Comparison of ENCODE assay signal across 16 mouse cellular contexts in the genomic region with DNA sequence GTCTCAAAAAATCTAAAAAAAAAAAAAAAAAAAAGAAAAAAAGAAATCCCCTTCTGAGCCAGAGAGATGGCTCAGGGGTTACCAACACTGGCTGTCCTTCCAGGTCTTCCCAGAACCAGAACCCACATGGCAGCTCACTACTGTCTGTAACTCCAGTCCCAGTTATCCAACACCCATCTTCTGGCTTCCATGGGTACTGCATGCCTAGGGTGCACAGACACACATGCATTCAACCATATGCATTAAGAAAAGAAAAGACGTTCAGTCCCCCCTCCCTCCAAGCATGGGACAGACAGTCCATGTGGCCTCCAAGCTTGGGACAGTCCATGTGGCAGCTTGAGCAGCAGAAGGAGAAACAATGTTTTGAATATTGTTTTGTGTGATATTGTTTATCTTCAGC. TPM values are rescaled to one million over a fixed set of nuclear protein-coding genes. Genes with fewer than 3 reads are reported as not detected.
DNase-seq lines count a peak whose midpoint lies in the region; ATAC-seq and TF ChIP-seq lines count a peak whose summit lies in the region.
"Had no signal": no experiment of that assay in that cellular context is flagged by ENCODE, and none has a peak within 500 bp of the region (broad histone marks: within the 10 kb centered on the region; RNA-seq: fewer than 3 reads in every experiment).

No protein-coding gene starts in this region.

- peaks cover 41% of the 10 kb centered on the region for H3K36me3 ChIP-seq in liver, embryonic 13.5 days
- H3K36me3 ChIP-seq in CH12.LX (replicated peaks in 1 of 2; ENCODE audit: control insufficient read depth in 1 of 2, insufficient read depth in 1 of 2, low read length in 1 of 2), result peaks cover 27 to 37% of the 10 kb centered on the region in 2 experiments

- TF ChIP-seq POLR2A in CH12.LX (IDR thresholded peaks at IDR 0.05; ENCODE audit: low read depth, low read length), result no peak

- 0 out of 2 replicates have a peak overlapping the region, but pooled peaks have one; percentile 30 for H3K9ac ChIP-seq in liver, embryonic 13.5 days
- H3K9ac ChIP-seq in CH12.LX (ENCODE audit: insufficient read depth, low read depth), result no peak overlapping the region
- H3K9ac ChIP-seq: embryonic facial prominence, embryonic 12.5 days; neural tube, embryonic 13.5 days had no signal

- peaks cover 47% of the 10 kb centered on the region for H3K79me2 ChIP-seq in CH12.LX (replicated peaks; ENCODE audit: control insufficient read depth, extremely low read depth, insufficient read depth, poor library complexity, severe bottlenecking)

- 51% methylated on average over 1 of the region's 1 CpGs for WGBS in liver, embryonic 13.5 days (ENCODE audit: insufficient replicate concordance)

- peak; percentile 76 for DNase-seq in heart, adult 11 months
- DNase-seq in heart, postnatal 36 days, result no peak
- DNase-seq in liver, embryonic 13.5 days, result no peak
- no peak for DNase-seq in liver
- DNase-seq in CH12.LX (ENCODE audit: extremely low read depth), result no peak
- peak; percentile 42 for DNase-seq in induced T-regulatory cell, adult 2 months (ENCODE audit: low read depth)
- DNase-seq in gastrocnemius, adult 18-20 months (ENCODE audit: low spot score), result no peak
- DNase-seq: adrenal gland, adult 2 months; cerebellum, postnatal 10 days; lung, adult 2 months; right cerebral cortex, adult 18-20 months had no signal

- no peak overlapping the region for H3K27ac ChIP-seq in liver, embryonic 13.5 days
- no peak overlapping the region for H3K27ac ChIP-seq in CH12.LX (ENCODE audit: insufficient read depth, low read depth)
- H3K27ac ChIP-seq: embryonic facial prominence, embryonic 12.5 days; left cerebral cortex, adult 2 months; neural tube, embryonic 13.5 days had no signal

- dilution Hi-C loops in CH12.LX (cut with MboI; ENCODE audit: extremely low pct_ligation_motif_present, extremely low pct_unique_long_range_greater_than_20kb, low sequenced_read_pairs), result no loop called here

- ATAC-seq in liver, embryonic 13.5 days (ENCODE audit: low read depth), result no peak
- ATAC-seq: inflammation-experienced regulatory T-cells, adult 6 months had no signal

- no peak overlapping the region for H3K4me3 ChIP-seq in liver, embryonic 13.5 days (replicated peaks)
- H3K4me3 ChIP-seq in CH12.LX (replicated peaks in 1 of 3; ENCODE audit: low read depth in 2 of 3, low read length in 2 of 3, poor library complexity in 1 of 3), result no peak overlapping the region
- H3K4me3 ChIP-seq: embryonic facial prominence, embryonic 12.5 days; left cerebral cortex, adult 2 months; neural tube, embryonic 13.5 days had no signal

- peak in 1 of 2 experiments; percentile 24; a peak in 1 of 4 replicates for TF ChIP-seq CTCF in CH12.LX (conservative IDR thresholded peaks at IDR 0.05 in 1 of 2, IDR thresholded peaks at IDR 0.05 in 1 of 2; ENCODE audit: low read depth in 2 of 2, low read length in 2 of 2)

- no peak for TF ChIP-seq EP300 in CH12.LX (IDR thresholded peaks at IDR 0.05; ENCODE audit: low read length)

- H3K27me3 ChIP-seq in liver, embryonic 13.5 days, result no peaks in the 10 kb centered on the region
- H3K27me3 ChIP-seq in CH12.LX (replicated peaks), result no peaks in the 10 kb centered on the region
- H3K27me3 ChIP-seq: embryonic facial prominence, embryonic 12.5 days; neural tube, embryonic 13.5 days had no signal

- no peaks in the 10 kb centered on the region for H3K9me3 ChIP-seq in liver, embryonic 13.5 days (replicated peaks)
- H3K9me3 ChIP-seq in CH12.LX (replicated peaks; ENCODE audit: low read length), result no peaks in the 10 kb centered on the region
- H3K9me3 ChIP-seq: embryonic facial prominence, embryonic 12.5 days; neural tube, embryonic 13.5 days had no signal

- no peak for TF ChIP-seq RAD21 in CH12.LX (IDR thresholded peaks at IDR 0.05; ENCODE audit: low read depth, low read length)

- in situ Hi-C loops in CH12.LX (cut with MboI; ENCODE audit: low pct_ligation_motif_present, low pct_unique_long_range_greater_than_20kb, low sequenced_read_pairs), result no loop called here

- peak overlapping the region; percentile 85 for H3K4me2 ChIP-seq in liver, embryonic 13.5 days
- H3K4me2 ChIP-seq in CH12.LX (ENCODE audit: insufficient read depth, low read depth, poor library complexity, severe bottlenecking), result 0 out of 2 replicates have a peak overlapping the region, but pooled peaks have one; percentile 1
- H3K4me2 ChIP-seq: embryonic facial prominence, embryonic 12.5 days had no signal

- intact Hi-C loops in heart, postnatal 36 days (cut with DNase I), result no loop called here

- peaks cover 40% of the 10 kb centered on the region for H3K4me1 ChIP-seq in liver, embryonic 13.5 days (replicated peaks)
- peaks cover 4 to 21% of the 10 kb centered on the region in 2 experiments; a peak in 3 of 4 replicates for H3K4me1 ChIP-seq in CH12.LX (ENCODE audit: control insufficient read depth in 1 of 2, insufficient read depth in 2 of 2)

TF ChIP-seq in CH12.LX, 34 proteins besides CTCF, POLR2A, EP300 and RAD21:
- TF ChIP-seq IRF4 (IDR thresholded peaks at IDR 0.05; ENCODE audit: low read depth, low read length), result no peak
- TF ChIP-seq SMC3 (IDR thresholded peaks at IDR 0.05; ENCODE audit: low read depth, low read length), result no peak
- no peak for TF ChIP-seq KAT2A (IDR thresholded peaks at IDR 0.05; ENCODE audit: insufficient replicate concordance, low read length)
- no peak for TF ChIP-seq HCFC1 (IDR thresholded peaks at IDR 0.05; ENCODE audit: low read depth, low read length)
- no peak for TF ChIP-seq RCOR1 (conservative IDR thresholded peaks at IDR 0.05; ENCODE audit: low read depth, low read length)
- TF ChIP-seq UBTF (IDR thresholded peaks at IDR 0.05; ENCODE audit: low read depth, low read length), result no peak
- no peak for TF ChIP-seq ZC3H11A (IDR thresholded peaks at IDR 0.05; ENCODE audit: low read depth, low read length)
- TF ChIP-seq ZNF384 (IDR thresholded peaks at IDR 0.05; ENCODE audit: low read depth, low read length), result no peak
- TF ChIP-seq ZMIZ1 (IDR thresholded peaks at IDR 0.05; ENCODE audit: low read depth, low read length), result no peak
- TF ChIP-seq GABPA (IDR thresholded peaks at IDR 0.05; ENCODE audit: insufficient replicate concordance, low read depth, low read length), result no peak
- TF ChIP-seq USF2 (conservative IDR thresholded peaks at IDR 0.05; ENCODE audit: low read depth, low read length), result no peak
- no peak for TF ChIP-seq MXI1 (IDR thresholded peaks at IDR 0.05; ENCODE audit: low read depth, low read length)
- no peak for TF ChIP-seq E2F4 (IDR thresholded peaks at IDR 0.05; ENCODE audit: insufficient replicate concordance, low read depth, low read length)

RNA-seq across cellular contexts. Expression of a gene that starts 3.1 kb away (rescaled TPM):
- 10 to 100 TPM; 82.7 to 85.9 TPM for total RNA-seq in heart, postnatal 36 days (2021)
- 163 and 218 TPM in 2 replicates for polyA plus RNA-seq in liver, embryonic 13.5 days (2015; fragmentation: Nextera tagmentation; extraction: Ambion mirVana)
- total RNA-seq in CH12.LX (2012; rRNA removed), result 85.2 and 126 TPM in 2 replicates
- total RNA-seq in CH12.LX (2014; rRNA removed), result 64.8 and 74.2 TPM in 2 replicates
- 439 and 608 TPM in 2 replicates for polyA plus RNA-seq in CH12.LX (2012; ENCODE audit: insufficient read length, low read depth)
- 10 to 100 TPM; 75.9 to 97.2 TPM for total RNA-seq in gastrocnemius, adult 18-20 months (2021)

RNA-seq across cellular contexts. Expression of a gene that starts 27.7 kb away (rescaled TPM):
- total RNA-seq in heart, postnatal 36 days (2021), result 100 to 1,000 TPM; 152 to 202 TPM
- 10.3 and 10.8 TPM in 2 replicates for polyA plus RNA-seq in liver, embryonic 13.5 days (2015; fragmentation: Nextera tagmentation; extraction: Ambion mirVana)
- 0.13 TPM in 2 replicates for total RNA-seq in CH12.LX (2012; rRNA removed)
- not detected in 2 replicates for total RNA-seq in CH12.LX (2014; rRNA removed)
- polyA plus RNA-seq in CH12.LX (2012; ENCODE audit: insufficient read length, low read depth), result 0.36 and 0.97 TPM in 2 replicates
- 10 to 100 TPM; 54.2 to 76.9 TPM for total RNA-seq in gastrocnemius, adult 18-20 months (2021)
- total RNA-seq: megakaryocyte-erythroid progenitor cell, adult 5-6 weeks had no signal
- polyA plus RNA-seq: inflammation-experienced regulatory T-cells, adult 6 months had no signal

RNA-seq across cellular contexts. Expression of a gene that starts 38.4 kb away (rescaled TPM):
- total RNA-seq in heart, postnatal 36 days (2021), result 100 to 1,000 TPM; 114 to 122 TPM
- 17.1 and 18.5 TPM in 2 replicates for polyA plus RNA-seq in liver, embryonic 13.5 days (2015; fragmentation: Nextera tagmentation; extraction: Ambion mirVana)
- total RNA-seq in CH12.LX (2012; rRNA removed) (63.8 and 69.4 TPM in 2 replicates), CH12.LX (2014; rRNA removed) (45.5 and 46.6 TPM in 2 replicates)
- 59.9 and 62.2 TPM in 2 replicates for polyA plus RNA-seq in CH12.LX (2012; ENCODE audit: insufficient read length, low read depth)
- total RNA-seq in gastrocnemius, adult 18-20 months (2021), result 10 to 100 TPM; 41.0 to 50.4 TPM

RNA-seq across cellular contexts. Expression of a gene that starts 40.4 kb away (rescaled TPM):
- 10 to 100 TPM; 11.4 to 11.7 TPM for total RNA-seq in heart, postnatal 36 days (2021)
- polyA plus RNA-seq in liver, embryonic 13.5 days (2015; fragmentation: Nextera tagmentation; extraction: Ambion mirVana), result 6.6 and 8.6 TPM in 2 replicates
- total RNA-seq in CH12.LX (2012; rRNA removed) (15.6 and 17.2 TPM in 2 replicates), CH12.LX (2014; rRNA removed) (40.6 and 54.0 TPM in 2 replicates)
- 43.9 and 46.1 TPM in 2 replicates for polyA plus RNA-seq in CH12.LX (2012; ENCODE audit: insufficient read length, low read depth)
- total RNA-seq in gastrocnemius, adult 18-20 months (2021), result 1 to 10 TPM; 1.7 to 2.2 TPM

RNA-seq across cellular contexts. Expression of a gene that starts 50.1 kb away (rescaled TPM):
- 10 to 100 TPM in 1 of 2 experiments, 1 to 10 TPM in 1; 4.5 to 20.1 TPM for total RNA-seq in heart, postnatal 36 days (2021)
- polyA plus RNA-seq in liver, embryonic 13.5 days (2015; fragmentation: Nextera tagmentation; extraction: Ambion mirVana), result 0.88 and 1.4 TPM in 2 replicates
- total RNA-seq in CH12.LX (2012; rRNA removed) (0.88 and 1.0 TPM in 2 replicates), CH12.LX (2014; rRNA removed) (1.0 and 1.2 TPM in 2 replicates)
- 5.1 and 5.8 TPM in 2 replicates for polyA plus RNA-seq in CH12.LX (2012; ENCODE audit: insufficient read length, low read depth)
- 1 to 10 TPM; 3.5 to 6.3 TPM for total RNA-seq in gastrocnemius, adult 18-20 months (2021)

Comparison
In these comparisons a context has a peak if more than half of its experiments do, and no peak if none do; other contexts are left out.
1. DNase-seq: peak in heart, adult 11 months (single experiment) and induced T-regulatory cell, adult 2 months (single experiment); none in heart, postnatal 36 days (0 of 2), liver, embryonic 13.5 days (single experiment), liver (single experiment), CH12.LX (single experiment) and gastrocnemius, adult 18-20 months (single experiment).
2. RNA of a gene that starts 27.7 kb away (total RNA-seq): 152 to 202 TPM in heart, postnatal 36 days and 54.2 to 76.9 TPM in gastrocnemius, adult 18-20 months; 0.13 TPM in CH12.LX; every median in the first group is over 10 times any median in the second.